Mouse (Mus musculus) cerebellum, adult 2 months (tissue): ENCODE data around the gene Gpr15. TPM values are rescaled to one million over a fixed set of nuclear protein-coding genes. Genes with fewer than 3 reads are reported as not detected.

Experiments used
- DNase-seq, 2 experiments: peaks; one replicate each; pipeline ENCODE4 v3.0.0; 2021
- H3K27ac ChIP-seq: fragments of 200-500 bp; 2 replicates; pipeline ENCODE4 v1.5.1; 2012; ENCODE audit warnings: low read length, control low read depth, inconsistent platforms; ENCODE audit not compliant: insufficient read depth
- H3K27me3 ChIP-seq: fragments of 200-500 bp; 2 replicates; pipeline ENCODE4 v1.6.1; 2012; ENCODE audit warnings: inconsistent platforms, mild to moderate bottlenecking, low read length, moderate library complexity; ENCODE audit not compliant: control insufficient read depth, insufficient read depth
- H3K4me1 ChIP-seq: fragments of 200-500 bp; 2 replicates; pipeline ENCODE4 v1.6.1; 2011; ENCODE audit warnings: low read length; ENCODE audit not compliant: control insufficient read depth, insufficient read depth
- H3K4me3 ChIP-seq: fragments of 200-500 bp; replicated peaks from 2 replicates; pipeline ENCODE3; 2011; ENCODE audit warnings: mild to moderate bottlenecking, low read depth, low read length, control low read depth; ENCODE audit not compliant: insufficient read depth
- CTCF ChIP-seq: fragments of 200-500 bp; IDR thresholded peaks from 2 replicates; pipeline ENCODE4 v1.5.1; 2011; ENCODE audit warnings: low read depth, mild to moderate bottlenecking, control low read depth, low read length, moderate library complexity, borderline replicate concordance; ENCODE audit not compliant: insufficient read depth
- POLR2A ChIP-seq: fragments of 200-500 bp; IDR thresholded peaks from 2 replicates; pipeline ENCODE4 v1.6.1; 2011; ENCODE audit warnings: low read length, control low read depth, borderline replicate concordance; ENCODE audit not compliant: insufficient read depth
- WGBS: fragments of 180-500 bp; shearing (Covaris S2); methylation state at CpG from one replicate; pipeline ENCODE4 v1.1.7; 2018; 5-methylcytosine and 5-hydroxymethylcytosine counted together
- polyA plus RNA-seq: library from polyadenylated mRNA; depleted of rRNA; stranded (reverse); fragments of >200 nt; gene quantifications from 2 replicates; pipeline ENCODE4 v1.2.3, GENCODE M21; 2012

Gene Gpr15
- polyA plus RNA-seq, 1 experiment = not detected

GRCm38 (mm10) chr16:58685548-58686537 is 33.0 kb downstream of the Gpr15 start:
- Histone ChIP-seq H3K27ac (no peak overlapping the region), H3K27me3 (no peaks in the 10 kb centered on the region), H3K4me3 (no peak overlapping the region), H3K4me1 (no peaks in the 10 kb centered on the region)
- TF ChIP-seq CTCF (no peak), POLR2A (no peak)
- WGBS = 82% methylated on average over 20 of the region's 20 CpGs
- no peak for DNase-seq

- H3K27me3 ChIP-seq = no peaks in the 10 kb centered on the region
- H3K4me1 ChIP-seq = no peaks in the 10 kb centered on the region
- no peak overlapping the region for H3K27ac ChIP-seq
- TF ChIP-seq CTCF (no peak), POLR2A (no peak)
- no peak overlapping the region for H3K4me3 ChIP-seq
- no peak for DNase-seq
These were observed 34.3 kb downstream of the Gpr15 start for GRCm38 (mm10) chr16:58684537-58684936.

GRCm38 (mm10) chr16:58683911-58684310 is 35.0 kb downstream of the Gpr15 start:
- TF ChIP-seq POLR2A (no peak), CTCF (no peak)
- DNase-seq = no peak
- Histone ChIP-seq H3K4me1 (no peaks in the 10 kb centered on the region), H3K27me3 (no peaks in the 10 kb centered on the region), H3K4me3 (no peak overlapping the region), H3K27ac (no peak overlapping the region)
- WGBS = 90% methylated on average over 4 of the region's 4 CpGs

GRCm38 (mm10) chr16:58682870-58683269 is 36.0 kb downstream of the Gpr15 start:
- no peak overlapping the region for H3K27ac ChIP-seq
- WGBS = 84% methylated on average over 7 of the region's 7 CpGs

GRCm38 (mm10) chr16:58682046-58682445 is 36.8 kb downstream of the Gpr15 start:
- no peak for DNase-seq
- Histone ChIP-seq H3K27ac (no peak overlapping the region), H3K27me3 (no peaks in the 10 kb centered on the region), H3K4me3 (no peak overlapping the region), H3K4me1 (no peaks in the 10 kb centered on the region)
- no peak for TF ChIP-seq POLR2A
- WGBS = 94% methylated on average over 6 of the region's 6 CpGs

More at GRCm38 (mm10) chr16:58682870-58683269, 36.0 kb downstream of the Gpr15 start:
- Histone ChIP-seq H3K27me3 (no peaks in the 10 kb centered on the region), H3K4me1 (no peaks in the 10 kb centered on the region), H3K4me3 (no peak overlapping the region)
- no peak for DNase-seq
- TF ChIP-seq POLR2A = no peak
- no peak for TF ChIP-seq CTCF

GRCm38 (mm10) chr16:58678660-58679059 is 40.2 kb downstream of the Gpr15 start:
- Histone ChIP-seq H3K27ac (no peak overlapping the region), H3K4me3 (no peak overlapping the region), H3K27me3 (no peaks in the 10 kb centered on the region), H3K4me1 (no peaks in the 10 kb centered on the region)
- 54% methylated on average over 7 of the region's 7 CpGs for WGBS
- no peak for DNase-seq
- TF ChIP-seq POLR2A (no peak), CTCF (no peak)

GRCm38 (mm10) chr16:58677491-58677890 is 41.4 kb downstream of the Gpr15 start:
- no peak for TF ChIP-seq CTCF
- TF ChIP-seq POLR2A = no peak
- H3K4me3 ChIP-seq = no peak overlapping the region
- WGBS = 79% methylated on average over 5 of the region's 5 CpGs
- DNase-seq = no peak
- no peak overlapping the region; the same call in 1 of the 2 replicates for H3K27ac ChIP-seq
- no peaks in the 10 kb centered on the region for H3K27me3 ChIP-seq
- H3K4me1 ChIP-seq = no peaks in the 10 kb centered on the region

- H3K27ac ChIP-seq = no peak overlapping the region
- H3K27me3 ChIP-seq = no peaks in the 10 kb centered on the region
- 96% methylated on average over 3 of the region's 3 CpGs for WGBS
- DNase-seq = no peak
- TF ChIP-seq CTCF (no peak), POLR2A (no peak)
- H3K4me1 ChIP-seq = no peaks in the 10 kb centered on the region
- no peak overlapping the region for H3K4me3 ChIP-seq
These were observed 42.2 kb downstream of the Gpr15 start for GRCm38 (mm10) chr16:58676633-58677032.
